Mouse (Mus musculus) frontal cortex, postnatal 10 days (tissue): Measurements from ENCODE around the gene Spsb4.
"Not testable (repeated sequence)": the region's sequence is repeated elsewhere in the genome, so short reads cannot be mapped to it uniquely, and the experiment has no call there.

ENCODE experiments used
- DNase-seq, 2 experiments: peaks; one replicate each; pipeline ENCODE4 v3.0.0; 2022; ENCODE audit warnings: low spot score in 2 of 2, mixed read lengths in 1 of 2

Spsb4 gene

DNA sequence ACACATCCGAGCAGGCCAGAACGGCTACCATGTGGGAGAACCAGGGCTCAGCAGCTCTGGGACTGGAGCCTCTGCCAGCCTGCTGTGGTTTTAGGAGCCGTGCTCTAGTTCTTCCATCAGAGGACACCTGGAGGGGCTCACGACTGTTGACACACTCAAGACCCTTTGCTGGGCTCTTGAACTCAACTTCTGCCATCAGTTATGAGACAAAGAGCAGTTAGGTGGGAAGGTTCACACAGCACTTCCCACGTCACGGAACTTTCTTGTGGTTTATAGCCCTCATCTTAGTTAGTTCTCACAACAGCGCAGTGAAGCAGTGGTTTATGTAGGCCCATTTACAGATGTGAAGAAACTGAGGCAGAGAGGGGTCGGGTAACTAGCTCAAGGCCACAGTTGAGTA is 65.2 kb downstream of the Spsb4 start:
- no peak for DNase-seq

GRCm38 (mm10) chr9:96952310-96952975 is 66.2 kb downstream of the Spsb4 start:
- DNase-seq: no peak

GRCm38 (mm10) chr9:96949551-96949950 is 69.1 kb downstream of the Spsb4 start:
- DNase-seq: no peak

DNA sequence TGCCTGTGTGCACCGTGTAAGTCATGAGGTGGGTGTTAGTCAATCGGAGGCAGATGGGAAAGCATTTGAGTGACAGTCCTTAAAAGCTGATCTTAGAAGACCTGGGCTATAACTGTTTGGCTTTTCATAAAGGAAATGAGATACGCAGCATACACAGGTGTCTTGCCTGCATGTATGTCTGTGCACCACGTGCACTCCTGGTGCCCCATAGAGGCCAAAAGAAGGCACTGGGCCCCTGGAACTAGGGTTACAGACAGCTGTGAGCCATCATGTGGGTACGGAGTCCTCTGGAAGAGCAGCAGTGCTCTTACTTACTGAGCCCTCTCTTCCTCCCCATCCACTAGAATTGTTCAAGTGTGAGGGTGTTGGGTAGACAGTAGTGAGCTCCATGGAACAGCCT is 70.1 kb downstream of the Spsb4 start:
- no peak for DNase-seq

- DNase-seq: no peak
These were observed 71.5 kb downstream of the Spsb4 start for GRCm38 (mm10) chr9:96947171-96947570.

GRCm38 (mm10) chr9:96944517-96944916 is 74.1 kb downstream of the Spsb4 start:
- DNase-seq: no peak

DNA sequence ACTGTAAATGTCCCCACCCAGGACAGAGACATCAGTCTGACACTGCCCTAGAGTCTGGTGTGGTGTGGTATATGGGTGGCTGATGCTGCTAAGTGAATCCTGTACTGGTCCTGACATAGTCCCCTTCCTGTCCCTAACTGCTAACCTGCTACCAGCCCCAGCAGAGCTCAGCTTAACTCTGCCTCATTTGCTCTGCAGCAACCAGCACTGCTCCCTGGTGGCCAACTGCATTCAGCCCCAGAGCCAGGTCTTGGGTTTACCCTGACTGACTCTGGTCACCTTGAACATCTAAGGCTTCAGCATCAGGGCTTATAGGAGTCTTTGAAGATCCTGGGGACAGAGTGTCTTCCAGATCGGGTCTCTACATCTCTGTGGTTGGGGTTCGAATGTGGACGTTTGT is 75.7 kb downstream of the Spsb4 start:
- no peak for DNase-seq

DNA sequence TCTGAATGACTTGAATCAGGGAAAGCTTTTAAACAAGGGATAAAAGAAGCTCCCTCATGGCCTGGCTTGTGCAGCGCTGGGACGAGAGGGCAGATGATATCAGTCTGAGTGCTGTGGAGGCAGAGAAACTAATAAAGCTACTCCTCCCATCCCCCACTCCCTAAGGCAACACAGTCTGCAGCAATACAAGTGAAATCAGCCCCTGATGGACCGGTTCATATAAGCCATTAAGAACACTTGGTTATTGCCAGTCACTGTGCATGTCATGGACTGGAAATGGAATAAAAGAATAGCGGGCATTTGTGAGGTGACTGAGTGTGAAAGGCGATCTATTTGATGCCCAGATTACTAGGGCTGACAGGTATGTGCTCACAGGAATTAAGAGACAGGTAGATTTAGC is 79.8 kb downstream of the Spsb4 start:
- DNase-seq: no peak

DNA sequence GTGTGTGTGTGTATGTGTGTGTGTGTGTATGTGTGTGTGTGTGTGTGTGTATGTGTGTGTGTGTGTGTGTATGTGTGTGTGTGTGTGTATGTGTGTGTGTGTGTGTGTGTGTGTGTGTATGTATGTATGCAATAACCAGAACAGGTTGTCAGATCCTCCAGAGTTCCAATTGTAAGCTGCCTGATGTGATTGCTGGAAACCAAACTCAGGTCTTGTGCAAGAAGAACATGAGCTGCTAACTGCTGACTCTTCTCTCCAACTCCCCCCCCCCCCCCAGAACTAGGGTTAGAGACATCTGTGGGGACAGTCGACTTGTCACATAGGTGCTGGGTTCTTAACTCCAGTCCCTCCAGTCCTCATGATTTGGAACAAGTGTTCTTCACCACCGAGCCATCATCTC is 82.2 kb downstream of the Spsb4 start:
- DNase-seq: not testable (repeated sequence)

DNA sequence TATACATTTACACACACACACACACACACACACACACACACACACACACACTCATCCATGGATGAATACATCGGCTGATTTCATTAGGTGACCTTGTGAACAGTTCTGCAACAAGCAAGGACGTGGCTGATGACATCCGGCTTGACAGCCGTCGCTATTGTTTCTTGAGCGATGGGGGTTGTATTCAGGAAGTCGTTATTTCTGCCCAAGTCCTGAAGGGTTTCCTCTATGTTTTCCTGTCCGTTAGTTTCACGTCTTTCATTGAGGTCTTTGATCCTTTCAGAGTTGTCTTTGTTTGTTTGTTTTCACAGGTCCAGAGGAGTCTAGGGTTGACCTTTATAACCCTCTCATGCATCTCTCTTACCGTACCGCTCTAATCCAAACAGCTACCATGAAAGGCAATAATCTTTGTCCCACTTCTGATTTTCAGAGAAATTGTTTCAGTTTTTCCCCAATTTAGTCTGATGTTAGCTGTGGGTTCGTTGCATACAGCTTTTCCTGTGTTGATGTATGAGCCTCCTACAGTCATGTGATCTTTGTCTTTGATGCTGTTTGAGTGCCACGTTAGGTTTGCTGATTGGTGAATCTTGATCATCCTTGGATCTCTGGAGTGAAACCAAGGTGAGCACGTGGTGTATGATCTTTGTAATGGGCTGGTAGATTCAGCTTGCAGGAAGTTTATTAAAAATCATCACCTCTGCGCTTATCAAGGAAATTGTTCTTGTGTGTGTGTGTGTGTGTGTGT is 82.9 kb downstream of the Spsb4 start:
- DNase-seq: no peak

DNA sequence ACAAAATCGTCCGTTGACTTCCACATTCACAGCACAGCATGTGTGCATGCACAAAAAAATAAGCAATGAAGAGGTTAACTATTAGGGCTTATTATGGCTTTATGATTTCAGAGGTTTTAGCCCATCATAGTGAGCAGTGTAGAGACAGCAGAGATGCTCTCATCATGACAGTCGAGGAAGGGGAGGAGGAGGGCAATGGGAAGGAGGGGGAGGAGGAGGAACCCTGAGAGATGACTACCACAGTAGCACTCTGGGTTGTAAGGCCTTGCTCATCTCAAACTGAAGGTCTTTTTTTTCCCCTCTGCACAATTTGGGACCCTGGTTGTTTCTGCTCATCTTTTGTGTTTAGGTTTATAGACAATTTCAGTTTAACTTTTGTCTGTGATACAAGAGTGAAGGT is 83.8 kb downstream of the Spsb4 start:
- no peak for DNase-seq

DNA sequence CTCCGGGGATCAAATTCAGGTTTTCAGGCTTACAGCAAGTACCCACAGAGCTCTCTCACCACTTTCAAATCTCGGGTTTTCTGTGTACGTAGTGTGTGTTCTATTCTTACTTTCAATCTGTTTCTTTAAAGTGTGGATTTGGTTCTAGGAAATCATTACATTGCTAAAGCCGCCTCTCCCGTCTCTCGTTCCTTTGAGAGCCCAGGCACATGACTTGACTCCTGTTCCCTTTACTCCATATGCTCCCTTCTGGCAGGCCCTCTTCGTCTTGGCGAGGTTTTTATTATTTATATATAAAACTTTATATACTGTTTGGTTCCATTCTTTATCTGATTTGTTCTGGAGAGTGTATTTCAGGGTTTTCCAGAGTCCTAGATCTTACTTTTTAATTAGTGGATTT is 85.9 kb downstream of the Spsb4 start:
- DNase-seq: no peak

DNA sequence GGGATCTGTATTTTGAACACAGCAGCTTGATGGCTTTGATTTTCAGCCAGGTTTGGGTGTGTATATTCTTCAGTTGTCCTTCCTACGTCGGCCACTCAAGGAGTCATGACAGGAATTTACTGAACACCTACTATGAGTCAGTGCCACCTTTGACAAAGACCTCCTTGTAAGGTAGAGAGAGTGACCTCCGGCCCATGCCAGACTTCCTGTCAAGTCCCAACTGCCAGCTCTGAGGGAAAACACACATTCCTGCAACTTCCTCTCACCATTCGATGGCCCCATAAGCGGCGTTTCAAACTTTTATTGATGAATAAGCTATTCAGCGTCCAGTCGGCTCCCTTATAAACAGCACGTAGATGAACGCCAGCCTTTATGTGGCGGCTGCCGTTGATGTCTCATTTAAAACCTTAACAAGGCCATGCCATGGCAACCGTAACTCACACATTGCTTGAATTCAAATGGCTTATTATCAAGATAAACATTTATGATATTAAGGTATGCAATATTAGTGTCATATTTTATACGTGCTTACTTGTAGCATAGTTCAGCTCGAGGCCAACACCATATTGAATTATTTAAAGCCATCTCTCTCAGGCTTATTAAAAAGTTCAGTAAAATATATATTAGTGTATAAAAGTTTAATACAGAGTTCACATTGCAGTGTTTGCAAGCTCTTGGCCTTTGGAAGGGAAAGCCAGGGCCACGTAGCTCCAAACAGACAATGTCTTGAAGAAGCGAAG is 94.9 kb downstream of the Spsb4 start:
- no peak for DNase-seq

DNA sequence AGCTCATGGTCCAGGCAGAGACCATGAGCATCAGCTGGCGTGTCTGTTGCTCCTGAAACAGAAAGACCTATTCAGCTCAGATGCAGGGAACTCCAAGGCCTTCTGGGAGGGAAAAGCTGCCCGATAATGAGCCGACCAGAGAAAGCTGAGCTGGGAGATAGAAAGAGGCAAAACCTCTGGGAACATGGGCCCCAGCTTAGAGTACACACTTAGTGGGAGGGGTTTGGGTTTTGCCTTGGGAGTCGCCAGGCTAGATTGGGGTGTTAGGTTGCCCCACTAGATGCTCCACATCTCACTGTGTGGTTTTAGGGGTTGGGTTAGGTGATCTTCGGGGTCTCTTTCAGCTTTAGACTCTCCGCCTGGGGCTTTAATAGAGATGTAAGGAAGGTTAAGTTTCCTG is 95.5 kb downstream of the Spsb4 start:
- no peak for DNase-seq

- peak; percentile 88 to 95 for DNase-seq
These were observed 101.8 kb downstream of the Spsb4 start for GRCm38 (mm10) chr9:96916620-96917538.

- no peak for DNase-seq
These were observed 102.6 kb downstream of the Spsb4 start for GRCm38 (mm10) chr9:96916076-96916475.

DNA sequence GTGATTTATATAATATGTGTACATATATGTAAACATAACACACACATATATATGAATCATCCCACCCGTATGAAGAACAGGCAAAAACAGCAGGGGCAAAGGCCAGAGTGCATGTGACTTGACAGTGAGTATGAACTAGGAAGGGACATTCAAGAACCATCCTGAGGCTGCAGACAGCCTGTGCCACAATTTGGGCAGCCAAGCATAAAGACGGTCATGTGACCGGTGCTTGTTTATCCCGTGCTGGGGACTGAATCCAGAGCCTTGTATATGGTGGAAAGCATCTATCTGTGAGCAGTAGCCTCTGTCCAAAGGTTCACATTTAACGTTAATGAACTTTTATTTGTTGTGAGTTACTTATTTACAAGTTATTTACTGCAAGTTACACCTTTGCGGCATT is 103.8 kb downstream of the Spsb4 start:
- no peak for DNase-seq

DNA sequence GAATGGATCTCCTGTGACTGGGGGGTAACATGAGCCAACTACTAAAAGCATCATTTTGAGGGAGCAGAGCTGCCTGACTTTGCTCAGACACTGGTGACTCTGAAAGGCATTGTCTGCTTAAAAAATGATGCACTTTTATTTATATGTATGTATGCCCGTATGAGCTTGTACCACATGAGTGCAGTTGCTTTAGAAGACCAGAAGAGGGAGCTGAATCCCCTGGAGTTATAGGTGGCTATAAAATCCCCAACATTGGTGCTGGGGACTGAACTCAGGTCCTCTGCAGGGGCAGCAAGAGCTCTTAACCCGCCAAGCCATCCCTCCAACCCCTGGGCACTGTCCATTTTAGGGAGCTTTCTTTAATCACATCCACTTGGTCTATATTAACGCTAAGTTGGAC is 104.6 kb downstream of the Spsb4 start:
- DNase-seq: no peak

GRCm38 (mm10) chr9:96909503-96909902 is 109.1 kb downstream of the Spsb4 start:
- no peak for DNase-seq

DNA sequence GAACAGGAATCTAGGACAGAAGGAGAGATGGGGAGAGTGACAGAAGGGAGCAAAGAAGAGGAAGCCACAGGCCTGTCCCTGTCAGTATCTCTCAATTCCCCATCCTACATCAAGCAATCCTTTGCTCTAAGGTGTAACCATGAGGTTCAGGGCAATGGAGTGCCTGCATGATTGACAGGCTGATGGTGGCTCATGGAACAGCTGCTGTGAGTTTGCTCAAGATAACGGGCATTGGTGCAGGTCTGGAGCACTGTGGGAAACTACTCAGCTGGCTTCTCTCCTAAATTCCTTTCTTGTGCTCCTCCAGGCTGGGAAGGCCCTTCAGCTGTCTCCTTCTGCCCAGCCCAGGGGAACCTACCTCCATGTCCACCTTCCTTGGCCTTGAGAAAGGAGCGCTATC is 109.9 kb downstream of the Spsb4 start:
- DNase-seq: no peak
